Mouse (Mus musculus): Measurements from ENCODE around the gene Glis1. TPM values are rescaled to one million over a fixed set of nuclear protein-coding genes. Genes with fewer than 3 reads are reported as not detected.

Gene Glis1
- total RNA-seq, 2 experiments from 2014 or later: 1.4 to 2.3 TPM

- intact Hi-C loops (cut with DNase I): no loop called here
Measured at GRCm38 (mm10) chr4:107648959-107649485, 214.6 kb downstream of the Glis1 start.

DNA sequence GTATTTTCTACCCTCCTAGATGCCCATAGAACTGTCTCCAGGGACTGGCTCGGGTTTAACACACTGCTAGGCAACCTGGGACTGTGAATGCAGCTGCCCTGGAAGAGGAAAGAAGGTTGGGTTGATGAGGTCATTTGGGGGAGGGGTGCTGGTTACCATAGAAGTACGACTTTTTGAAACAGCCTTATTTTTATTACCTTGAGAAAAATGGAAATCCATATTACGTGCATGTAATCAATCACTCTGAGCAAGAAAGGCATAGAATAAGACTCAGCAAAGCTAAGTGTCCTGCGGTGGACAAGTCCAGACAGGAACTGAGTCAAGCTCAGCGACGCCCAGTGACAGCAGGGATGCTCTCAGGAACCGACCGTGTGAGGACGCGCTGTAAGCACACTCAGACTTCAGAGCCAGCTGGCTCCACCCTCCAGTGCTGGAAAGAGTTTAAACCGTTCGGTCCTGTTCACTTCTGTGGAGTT is 216.7 kb downstream of the Glis1 start:
- DNase-seq (ENCODE audit: extremely low spot score in 1 of 2, low spot score in 2 of 2): peak in 1 of 2 experiments; percentile 70

More at GRCm38 (mm10) chr4:107648959-107649485, 214.6 kb downstream of the Glis1 start:
- no peak for DNase-seq (ENCODE audit: extremely low spot score in 1 of 2, low spot score in 2 of 2)

DNA sequence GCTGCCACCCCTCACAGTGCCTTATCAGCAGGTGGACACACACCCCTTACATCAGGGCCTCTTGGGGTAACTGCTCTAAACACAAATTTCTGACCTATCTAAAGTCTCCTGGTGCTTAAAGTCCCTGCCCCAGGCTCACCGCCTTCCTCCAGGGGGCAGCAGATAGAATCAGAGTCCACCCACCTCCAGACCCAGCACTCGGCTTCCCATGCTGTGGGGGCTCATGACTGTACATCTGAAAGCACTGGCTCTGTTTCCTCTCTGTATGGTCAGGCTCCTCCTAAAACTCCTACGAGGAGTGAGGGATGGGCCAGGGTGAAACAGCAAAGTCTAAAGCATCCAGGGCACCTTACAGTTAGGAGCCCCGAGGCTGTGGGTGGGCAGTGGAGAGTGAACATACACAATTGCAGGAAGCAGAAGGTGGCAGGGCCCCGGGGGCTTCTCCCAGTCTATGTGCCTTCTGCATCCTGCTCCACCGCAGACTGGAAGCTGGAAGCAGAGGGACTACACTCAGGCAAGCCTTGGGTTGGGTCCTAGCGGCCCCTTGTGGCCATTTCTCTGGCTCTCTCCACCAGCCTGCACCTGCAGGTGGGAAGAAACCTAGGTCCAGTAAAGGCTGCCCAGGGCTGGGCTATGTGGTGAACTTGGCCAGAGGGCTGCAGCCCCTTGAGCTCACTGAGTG is 218.3 kb downstream of the Glis1 start:
- DNase-seq (ENCODE audit: extremely low spot score in 1 of 2, low spot score in 2 of 2): peak; percentile 75 to 88
- intact Hi-C loops (cut with DNase I): loop anchor here (5.0 kb wide), 2 partner anchors 230 to 280 kb away; no protein-coding TSS in a partner anchor

More for the DNA sequence above, 216.7 kb downstream of the Glis1 start:
- intact Hi-C loops (cut with DNase I): loop anchor here (5.0 kb wide), 2 partner anchors 229 to 279 kb away; no protein-coding TSS in a partner anchor

- DNase-seq (ENCODE audit: extremely low spot score in 1 of 2, low spot score in 2 of 2): no peak
- intact Hi-C loops (cut with DNase I): loop anchor here (5.0 kb wide), 2 partner anchors 231 to 281 kb away; no protein-coding TSS in a partner anchor
Measured at GRCm38 (mm10) chr4:107653280-107653643, 218.9 kb downstream of the Glis1 start.

GRCm38 (mm10) chr4:107660649-107661048 is 226.3 kb downstream of the Glis1 start:
- no peak for DNase-seq (ENCODE audit: extremely low spot score in 1 of 2, low spot score in 2 of 2)
- intact Hi-C loops (cut with DNase I): no loop called here

- no peak for DNase-seq (ENCODE audit: extremely low spot score in 1 of 2, low spot score in 2 of 2)
- intact Hi-C loops (cut with DNase I): no loop called here
Measured at GRCm38 (mm10) chr4:107668514-107668913, 234.1 kb downstream of the Glis1 start.

GRCm38 (mm10) chr4:107670731-107671130 is 236.3 kb downstream of the Glis1 start:
- DNase-seq (ENCODE audit: extremely low spot score in 1 of 2, low spot score in 2 of 2): no peak
- intact Hi-C loops (cut with DNase I): no loop called here

DNA sequence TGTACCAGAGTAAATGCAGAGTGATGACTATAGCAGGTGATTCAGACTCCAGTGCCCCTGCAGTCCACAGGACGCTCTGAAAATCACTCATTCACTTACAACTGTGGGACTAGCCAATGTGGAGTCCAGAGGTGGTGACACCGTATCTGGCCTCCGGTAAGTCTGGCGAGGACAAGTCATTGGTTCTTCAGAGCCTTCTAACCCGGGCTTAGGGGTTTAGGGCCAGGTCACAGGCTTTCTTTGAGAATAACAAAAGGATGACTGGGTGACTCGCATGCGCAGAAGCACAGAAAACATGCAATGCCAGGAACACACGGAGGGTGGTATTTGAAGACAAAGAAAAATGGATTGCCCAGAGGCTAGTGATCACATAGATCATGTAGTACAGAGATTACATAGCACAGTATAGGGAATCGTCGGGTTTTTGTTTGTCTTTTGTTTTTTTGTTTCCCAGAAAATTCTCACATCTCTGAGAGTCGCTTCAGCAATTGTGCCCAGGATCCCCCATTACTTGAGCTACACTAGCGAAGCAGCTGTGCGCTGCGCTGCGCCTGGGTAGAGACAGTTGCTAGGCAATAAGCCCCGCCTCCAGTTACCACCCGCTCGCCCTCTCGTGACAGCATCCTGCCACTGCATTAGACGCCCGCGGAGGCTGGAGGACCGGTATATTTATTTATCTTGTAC is 239.4 kb downstream of the Glis1 start:
- intact Hi-C loops (cut with DNase I): no loop called here
- DNase-seq (ENCODE audit: extremely low spot score in 1 of 2, low spot score in 2 of 2): peak; percentile 86 to 90

DNA sequence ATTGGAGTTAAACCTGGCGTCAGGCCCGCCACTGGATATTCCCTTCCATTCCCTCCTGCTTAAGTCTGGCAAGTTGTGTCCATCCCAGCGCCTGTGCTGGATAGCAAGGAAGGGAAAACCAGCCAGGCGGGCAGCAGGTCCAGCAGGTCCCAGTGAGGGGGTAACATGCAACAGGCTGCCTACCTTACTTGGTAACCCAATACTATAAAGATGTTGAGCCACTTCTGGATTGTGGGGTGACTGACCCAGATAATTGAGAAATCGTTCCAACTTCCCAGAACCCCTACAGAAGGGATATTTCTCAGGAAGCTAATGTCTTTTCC is 239.9 kb downstream of the Glis1 start:
- DNase-seq (ENCODE audit: extremely low spot score in 1 of 2, low spot score in 2 of 2): no peak
- intact Hi-C loops (cut with DNase I): no loop called here

DNA sequence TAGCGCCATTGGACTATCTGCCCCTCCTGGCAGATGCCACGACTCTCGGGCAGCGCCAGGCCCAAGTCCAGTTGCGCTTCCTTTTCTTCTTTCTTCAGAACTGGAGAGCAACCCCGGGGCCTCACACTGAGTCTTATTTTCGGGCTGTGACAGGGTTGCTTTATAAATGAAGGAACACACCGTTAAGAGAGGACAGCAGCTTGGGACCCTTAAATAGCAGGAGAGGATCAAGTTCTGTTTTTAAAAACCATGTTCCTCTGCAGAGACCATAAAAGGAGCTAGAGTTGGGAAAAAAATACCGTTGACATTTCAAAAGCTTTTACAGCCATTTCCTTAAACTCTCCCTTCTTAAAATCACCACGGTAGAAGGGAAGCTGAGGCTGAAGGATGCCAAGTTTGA is 241.3 kb downstream of the Glis1 start:
- DNase-seq (ENCODE audit: extremely low spot score in 1 of 2, low spot score in 2 of 2): peak in 1 of 2 experiments; percentile 42
- intact Hi-C loops (cut with DNase I): no loop called here

GRCm38 (mm10) chr4:107680311-107681098 is 246.1 kb downstream of the Glis1 start:
- intact Hi-C loops (cut with DNase I): no loop called here
- no peak for DNase-seq (ENCODE audit: extremely low spot score in 1 of 2, low spot score in 2 of 2)

GRCm38 (mm10) chr4:107681099-107681849 is 246.9 kb downstream of the Glis1 start:
- DNase-seq (ENCODE audit: extremely low spot score in 1 of 2, low spot score in 2 of 2): no peak

DNA sequence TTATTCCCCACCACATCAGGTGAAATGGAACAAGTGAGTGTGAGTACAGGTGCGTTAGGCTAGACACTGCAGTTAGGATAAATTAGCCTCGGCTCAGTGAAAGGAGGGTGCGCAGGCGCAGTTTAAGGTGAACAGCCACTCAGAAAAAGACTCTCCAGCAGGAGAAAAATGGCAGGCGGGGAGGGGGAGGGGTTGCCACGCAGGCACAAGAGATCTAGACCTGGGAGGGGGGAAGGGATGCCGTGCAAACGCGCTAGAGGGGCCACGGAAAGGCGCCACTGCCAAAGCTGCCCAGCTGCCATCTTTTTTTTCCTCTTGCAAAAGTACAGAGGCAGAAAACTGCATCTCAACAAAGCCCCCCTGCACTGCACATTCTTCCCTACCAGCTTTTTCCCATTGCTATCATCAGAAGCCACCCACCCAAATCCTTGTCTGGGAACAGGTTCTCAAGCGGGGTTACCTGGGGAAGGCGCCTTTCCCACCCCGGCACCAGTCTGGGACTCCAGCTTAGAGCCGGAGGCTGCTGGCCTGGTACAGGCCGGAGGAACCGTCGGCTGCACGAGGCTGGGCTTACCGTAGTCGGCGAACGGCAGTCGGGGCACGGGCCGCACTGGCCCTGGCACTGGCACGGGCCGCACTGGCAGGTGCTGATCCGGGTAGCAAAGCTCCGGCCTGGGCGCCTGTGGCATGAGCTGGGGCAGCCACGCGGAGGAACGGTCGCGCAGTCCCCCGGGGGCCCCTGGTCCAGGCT is 248.8 kb downstream of the Glis1 start:
- intact Hi-C loops (cut with DNase I): no loop called here
- DNase-seq (ENCODE audit: extremely low spot score in 1 of 2, low spot score in 2 of 2): no peak

More at GRCm38 (mm10) chr4:107681099-107681849, 246.9 kb downstream of the Glis1 start:
- intact Hi-C loops (cut with DNase I): no loop called here

GRCm38 (mm10) chr4:107684130-107684529 is 249.7 kb downstream of the Glis1 start, which contains the start of gene Dmrtb1:
TSS of gene Dmrtb1 (minus strand) at chr4:107684230.
- intact Hi-C loops (cut with DNase I): no loop called here
- no peak for DNase-seq (ENCODE audit: extremely low spot score in 1 of 2, low spot score in 2 of 2)
